Mouse (Mus musculus) forebrain, embryonic 15.5 days (tissue): ENCODE results near the gene Cemip2. TPM values are rescaled to one million over a fixed set of nuclear protein-coding genes. Genes with fewer than 3 reads are reported as not detected.
A peak's percentile ranks its signal among the peaks of the same experiment; 100 is the strongest.

Source experiments
- ATAC-seq: fragments of 200-750 bp; cut with Nextera tagmentation; replicated peaks from 2 replicates; pipeline ENCODE4 v1.8.0; 2017; ENCODE audit warnings: mild to moderate bottlenecking, moderate TSS enrichment, moderate library complexity
- H3K27ac ChIP-seq: fragments of 300-500 bp; sonication (generic); replicated peaks from 2 replicates; pipeline ENCODE4 v1.5.1; 2015; ENCODE audit warnings: mild to moderate bottlenecking, inconsistent platforms
- H3K27me3 ChIP-seq: fragments of 300-500 bp; sonication (generic); 2 replicates; pipeline ENCODE4 v1.6.1; 2015; ENCODE audit warnings: inconsistent platforms
- H3K36me3 ChIP-seq: fragments of 300-500 bp; sonication (generic); 2 replicates; pipeline ENCODE4 v1.6.1; 2015; ENCODE audit warnings: mild to moderate bottlenecking, inconsistent platforms
- H3K4me1 ChIP-seq: fragments of 300-500 bp; sonication (generic); 2 replicates; pipeline ENCODE4 v1.6.1; 2015; ENCODE audit warnings: inconsistent platforms
- H3K4me2 ChIP-seq: fragments of 300-500 bp; sonication (generic); replicated peaks from 2 replicates; pipeline ENCODE4 v1.6.1; 2015; ENCODE audit warnings: mild to moderate bottlenecking, inconsistent platforms
- H3K4me3 ChIP-seq: fragments of 300-500 bp; sonication (generic); 2 replicates; pipeline ENCODE4 v1.5.1; 2015; ENCODE audit warnings: mild to moderate bottlenecking, inconsistent platforms
- H3K9ac ChIP-seq: fragments of 300-500 bp; sonication (generic); replicated peaks from 2 replicates; pipeline ENCODE4 v1.6.1; 2015; ENCODE audit warnings: mild to moderate bottlenecking, inconsistent platforms
- H3K9me3 ChIP-seq: fragments of 300-500 bp; sonication (generic); 2 replicates; pipeline ENCODE4 v1.6.1; 2016; ENCODE audit warnings: inconsistent platforms
- WGBS: fragments of 180-500 bp; shearing (Covaris S2); methylation state at CpG from one replicate; pipeline ENCODE4 v1.1.7; 2015; ENCODE audit warnings: mixed read lengths; 5-methylcytosine and 5-hydroxymethylcytosine counted together
- polyA plus RNA-seq: library from polyadenylated mRNA; unstranded; fragments of >200 nt; fragmentation: Nextera tagmentation; extraction: Ambion mirVana; gene quantifications from 2 replicates; pipeline ENCODE4 v1.2.1, GENCODE M21; 2015

Cemip2 gene
- polyA plus RNA-seq = 39.3 and 43.0 TPM in 2 replicates

DNA sequence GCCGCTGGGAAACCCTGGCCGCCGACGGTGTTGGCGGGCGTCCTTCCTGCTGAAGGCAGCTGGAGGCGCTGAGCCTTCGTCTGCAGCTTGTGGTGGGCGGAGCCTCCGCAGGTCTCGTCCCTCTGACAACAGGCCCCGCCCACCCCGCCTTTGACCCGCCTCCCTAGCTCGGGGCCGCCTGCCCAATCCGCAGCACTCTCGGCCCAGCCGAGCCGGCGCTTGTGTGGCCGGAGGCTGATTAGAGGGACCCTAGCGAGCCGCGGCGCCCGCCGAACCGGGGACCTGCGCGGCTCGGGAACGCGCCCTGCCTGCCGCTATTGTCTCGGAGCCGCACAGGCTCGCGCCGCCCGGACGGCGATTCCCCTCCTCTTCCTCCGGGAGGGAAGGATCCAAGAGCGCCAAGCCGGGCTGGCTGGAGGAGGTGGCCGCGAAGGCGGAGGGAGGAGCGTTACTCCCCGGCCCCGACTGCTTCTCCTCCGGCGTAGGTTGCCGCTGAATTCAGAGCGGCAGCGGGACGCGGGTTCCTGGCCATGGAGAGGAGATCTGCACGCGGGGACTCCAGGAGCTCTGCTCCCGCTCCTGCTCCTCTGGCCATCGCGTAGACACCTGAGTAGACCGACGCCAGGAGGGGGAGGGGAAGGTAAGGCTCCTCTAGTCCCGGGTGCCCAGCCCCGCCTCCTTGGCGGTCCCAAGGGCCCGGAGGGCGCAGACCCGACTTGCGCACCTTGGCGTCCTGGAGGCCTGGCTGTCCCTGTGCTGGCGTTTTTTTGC, at the start of gene Cemip2:
Gene Cemip2, plus strand, starts transcription at position 196 of the 771 bp plus-strand sequence.
- Histone ChIP-seq H3K4me3 (peak within 1 kb of the TSS; percentile 74), H3K4me1 (peaks cover 53% of the 10 kb centered on the region), H3K4me2 (peak within 1 kb of the TSS; percentile 77), H3K27me3 (no peaks in the 10 kb centered on the region), H3K9ac (peak within 1 kb of the TSS; percentile 81), H3K27ac (peak within 1 kb of the TSS; percentile 95), H3K9me3 (no peaks in the 10 kb centered on the region), H3K36me3 (no peaks in the 10 kb centered on the region)
- WGBS = under 1% methylated on average over 73 of the region's 75 CpGs
- ATAC-seq = peak; percentile 91

DNA sequence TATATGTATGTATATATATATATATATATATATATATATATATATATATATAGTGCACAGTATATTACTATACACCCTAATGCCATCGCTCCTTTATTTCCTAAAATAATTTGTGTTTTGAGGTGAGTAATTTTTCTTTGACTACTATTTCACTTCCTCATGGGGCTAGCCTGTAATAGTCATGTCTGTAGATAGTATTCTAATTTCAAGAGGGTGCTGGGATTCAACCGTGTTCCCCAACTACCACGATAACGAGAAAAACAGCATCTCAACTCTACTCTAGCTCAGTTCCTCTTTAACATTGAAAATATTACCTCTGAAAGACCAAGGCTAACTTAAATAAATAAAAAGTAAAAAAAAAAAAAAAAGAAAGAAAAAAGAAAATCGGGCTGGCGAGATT, 49.8 kb upstream of the Cemip2 start:
- Histone ChIP-seq H3K4me1 (peaks cover 16% of the 10 kb centered on the region), H3K27me3 (no peaks in the 10 kb centered on the region), H3K36me3 (no peaks in the 10 kb centered on the region), H3K9me3 (no peaks in the 10 kb centered on the region), H3K4me2 (no peak overlapping the region), H3K27ac (no peak overlapping the region), H3K9ac (no peak overlapping the region), H3K4me3 (no peak overlapping the region)
- 98% methylated on average over 6 of the region's 6 CpGs for WGBS
- no peak for ATAC-seq

DNA sequence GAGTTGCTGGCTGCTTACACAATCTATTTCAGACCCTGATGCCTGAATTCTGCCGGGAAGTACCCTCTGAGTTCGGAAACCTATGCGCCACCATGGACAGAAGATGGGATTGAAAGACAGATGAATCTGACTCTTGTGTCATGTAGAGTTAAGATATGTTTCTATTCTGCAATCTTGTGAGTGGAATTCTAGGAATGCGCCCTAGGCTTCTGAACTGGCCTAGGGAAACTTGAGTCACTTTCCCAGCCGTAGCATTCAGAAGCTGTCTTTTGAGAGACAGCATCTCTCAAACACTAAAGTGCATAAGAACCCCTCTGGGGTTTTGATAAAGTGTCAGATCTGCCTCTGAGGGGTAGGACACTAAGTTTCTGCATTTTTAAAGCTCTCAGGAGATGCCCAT, 46.3 kb upstream of the Cemip2 start:
- H3K27me3 ChIP-seq = no peaks in the 10 kb centered on the region
- no peak overlapping the region for H3K9ac ChIP-seq
- no peak overlapping the region for H3K4me2 ChIP-seq
- no peaks in the 10 kb centered on the region for H3K36me3 ChIP-seq
- ATAC-seq = no peak
- H3K4me3 ChIP-seq = no peak overlapping the region
- H3K9me3 ChIP-seq = no peaks in the 10 kb centered on the region
- WGBS = 96% methylated on average over 5 of the region's 5 CpGs
- H3K4me1 ChIP-seq = no peaks in the 10 kb centered on the region
- H3K27ac ChIP-seq = no peak overlapping the region

DNA sequence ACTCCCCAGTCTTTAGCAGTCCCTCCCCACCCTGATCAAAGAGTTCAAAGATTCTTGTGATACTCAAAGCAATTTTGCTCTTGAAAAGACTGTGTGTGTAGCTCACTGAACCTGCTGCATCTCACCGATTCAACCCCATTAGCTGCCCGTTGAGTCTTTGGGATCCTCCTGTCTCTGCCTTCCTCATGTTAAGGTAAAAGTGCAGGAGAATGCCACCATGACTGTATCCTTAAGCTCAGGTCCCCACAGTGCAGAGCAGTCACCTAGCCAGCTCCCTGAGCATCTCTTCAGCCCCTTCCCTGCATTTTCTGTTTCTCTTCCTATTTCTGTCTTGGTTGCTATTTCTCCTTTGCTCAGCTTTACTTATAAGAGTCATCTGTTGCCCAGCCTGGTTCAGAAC, 45.0 kb upstream of the Cemip2 start:
- H3K27ac ChIP-seq = no peak overlapping the region
- no peak overlapping the region for H3K4me2 ChIP-seq
- H3K9me3 ChIP-seq = no peaks in the 10 kb centered on the region
- no peaks in the 10 kb centered on the region for H3K27me3 ChIP-seq
- peaks cover 8% of the 10 kb centered on the region for H3K4me1 ChIP-seq
- H3K9ac ChIP-seq = no peak overlapping the region
- H3K36me3 ChIP-seq = no peaks in the 10 kb centered on the region
- H3K4me3 ChIP-seq = no peak overlapping the region
- WGBS = 91% methylated on average over 2 of the region's 2 CpGs
- no peak for ATAC-seq

- no peaks in the 10 kb centered on the region for H3K27me3 ChIP-seq
- 44% methylated on average over 5 of the region's 5 CpGs for whole genome bisulfite sequencing
- no peak overlapping the region for H3K4me2 ChIP-seq
- no peaks in the 10 kb centered on the region for H3K9me3 ChIP-seq
- no peak overlapping the region for H3K27ac ChIP-seq
- H3K4me3 ChIP-seq = no peak overlapping the region
- H3K36me3 ChIP-seq = no peaks in the 10 kb centered on the region
- H3K9ac ChIP-seq = no peak overlapping the region
- H3K4me1 ChIP-seq = peaks cover 17% of the 10 kb centered on the region
- no peak; the same call in 1 of the 2 replicates for ATAC-seq
Observed at GRCm38 (mm10) chr19:21734112-21734511, 44.0 kb upstream of the Cemip2 start.

DNA sequence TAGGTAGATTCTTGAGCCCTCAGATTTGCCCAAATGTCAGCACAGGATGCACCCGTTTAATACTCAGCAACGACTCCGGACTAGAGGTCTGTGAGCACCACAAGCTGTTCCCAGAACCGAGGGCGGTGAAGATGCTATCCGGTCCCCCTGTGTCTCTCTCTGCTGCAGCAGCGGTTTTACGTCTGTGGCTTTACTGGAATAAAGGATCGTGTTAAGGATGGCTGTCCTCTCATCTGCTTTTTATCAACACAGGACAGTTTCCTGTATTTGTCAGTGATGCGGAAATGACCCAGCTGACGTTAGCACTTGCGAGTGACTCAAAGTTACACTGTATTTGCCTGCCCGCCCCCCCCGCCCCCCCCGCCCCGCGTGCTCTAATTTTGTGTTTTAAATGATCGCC, 40.7 kb upstream of the Cemip2 start:
- ATAC-seq = no peak
- Histone ChIP-seq H3K9me3 (no peaks in the 10 kb centered on the region), H3K4me3 (no peak overlapping the region), H3K27me3 (no peaks in the 10 kb centered on the region), H3K4me2 (no peak overlapping the region), H3K9ac (no peak overlapping the region), H3K27ac (peak overlapping the region; percentile 71), H3K4me1 (peaks cover 24% of the 10 kb centered on the region), H3K36me3 (no peaks in the 10 kb centered on the region)
- 78% methylated on average over 18 of the region's 18 CpGs for WGBS

DNA sequence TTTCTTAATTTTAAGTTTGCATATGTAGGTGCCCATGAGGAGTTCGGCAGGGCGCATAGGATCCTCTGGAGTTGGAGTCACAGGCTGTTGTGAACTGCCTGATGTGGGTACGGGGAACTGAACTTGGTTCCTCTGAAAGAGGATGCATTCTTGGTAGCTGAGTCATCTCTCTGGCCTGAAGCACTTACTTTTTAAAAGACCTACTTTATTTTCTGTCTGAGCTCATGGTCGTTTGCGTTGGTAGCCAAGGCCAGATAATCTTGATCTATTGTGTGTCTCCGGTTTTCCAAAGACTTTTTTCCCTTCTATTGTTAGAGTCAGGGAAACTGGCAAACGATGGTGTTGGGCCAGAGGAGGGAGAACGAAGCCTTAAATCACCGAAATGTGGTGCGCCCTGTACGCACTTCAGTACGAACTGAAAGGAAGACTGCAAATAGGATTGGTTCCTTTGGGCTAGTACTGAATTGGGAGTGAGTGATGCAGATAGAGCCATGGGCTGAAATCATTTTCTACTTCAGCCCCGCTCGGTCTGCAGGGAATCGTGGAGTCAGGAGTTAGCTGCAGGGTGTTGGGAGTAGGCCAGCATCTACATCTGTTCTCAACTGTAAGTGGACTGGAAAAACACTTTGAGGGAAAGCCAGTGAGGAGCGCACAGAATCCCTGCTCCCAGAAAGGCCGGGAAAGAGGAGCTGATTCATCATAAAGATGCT, 40.1 kb upstream of the Cemip2 start:
- Histone ChIP-seq H3K36me3 (no peaks in the 10 kb centered on the region), H3K4me1 (peaks cover 24% of the 10 kb centered on the region), H3K4me2 (peak overlapping the region; percentile 29), H3K4me3 (no peak overlapping the region), H3K9ac (no peak overlapping the region), H3K27ac (peak overlapping the region; percentile 71), H3K9me3 (no peaks in the 10 kb centered on the region), H3K27me3 (no peaks in the 10 kb centered on the region)
- 25% methylated on average over 17 of the region's 17 CpGs for WGBS
- peak; percentile 81 for ATAC-seq

- Histone ChIP-seq H3K36me3 (no peaks in the 10 kb centered on the region), H3K27ac (peak overlapping the region; percentile 71), H3K9me3 (no peaks in the 10 kb centered on the region), H3K9ac (no peak overlapping the region), H3K27me3 (no peaks in the 10 kb centered on the region), H3K4me2 (peak overlapping the region; percentile 29), H3K4me3 (no peak overlapping the region), H3K4me1 (peaks cover 24% of the 10 kb centered on the region)
- no peak for ATAC-seq
- WGBS = 80% methylated on average over 18 of the region's 18 CpGs
Observed at GRCm38 (mm10) chr19:21738591-21739280, 39.4 kb upstream of the Cemip2 start.

GRCm38 (mm10) chr19:21742138-21742537, 36.0 kb upstream of the Cemip2 start:
- peak overlapping the region; percentile 62 for H3K27ac ChIP-seq

DNA sequence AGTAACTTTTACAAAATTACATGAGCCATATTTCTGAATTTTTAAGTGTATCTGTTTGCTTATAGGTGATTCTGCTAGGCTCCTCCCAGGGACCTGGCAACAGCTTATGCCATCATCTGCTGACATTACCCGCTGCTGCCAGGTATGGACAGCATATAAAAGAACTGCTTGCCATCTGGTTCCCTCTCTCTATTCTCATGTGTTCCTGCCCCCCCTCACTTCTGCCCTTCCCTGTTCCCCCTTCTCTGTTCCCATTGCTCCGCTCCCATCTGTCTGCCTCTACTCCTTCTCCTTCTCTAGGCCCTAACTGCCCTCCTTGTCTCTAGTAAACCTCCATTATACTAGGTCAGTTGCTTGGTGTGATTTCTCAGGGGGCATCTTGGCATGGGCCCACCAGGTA, 32.6 kb upstream of the Cemip2 start:
- Histone ChIP-seq H3K4me1 (peaks cover 8% of the 10 kb centered on the region), H3K27ac (no peak overlapping the region), H3K9ac (no peak overlapping the region), H3K9me3 (no peaks in the 10 kb centered on the region), H3K36me3 (no peaks in the 10 kb centered on the region), H3K4me2 (no peak overlapping the region), H3K4me3 (no peak overlapping the region), H3K27me3 (no peaks in the 10 kb centered on the region)
- WGBS = 58% methylated on average over 2 of the region's 2 CpGs
- peak; percentile 36; the same call in 1 of the 2 replicates for ATAC-seq

More at GRCm38 (mm10) chr19:21742138-21742537, 36.0 kb upstream of the Cemip2 start:
- no peaks in the 10 kb centered on the region for H3K36me3 ChIP-seq
- peak; percentile 88 for ATAC-seq
- 56% methylated on average over 12 of the region's 12 CpGs for WGBS
- peaks cover 24% of the 10 kb centered on the region for H3K4me1 ChIP-seq
- no peak overlapping the region for H3K9ac ChIP-seq
- no peak overlapping the region for H3K4me3 ChIP-seq
- peak overlapping the region; percentile 22 for H3K4me2 ChIP-seq
- H3K27me3 ChIP-seq = no peaks in the 10 kb centered on the region
- H3K9me3 ChIP-seq = no peaks in the 10 kb centered on the region

DNA sequence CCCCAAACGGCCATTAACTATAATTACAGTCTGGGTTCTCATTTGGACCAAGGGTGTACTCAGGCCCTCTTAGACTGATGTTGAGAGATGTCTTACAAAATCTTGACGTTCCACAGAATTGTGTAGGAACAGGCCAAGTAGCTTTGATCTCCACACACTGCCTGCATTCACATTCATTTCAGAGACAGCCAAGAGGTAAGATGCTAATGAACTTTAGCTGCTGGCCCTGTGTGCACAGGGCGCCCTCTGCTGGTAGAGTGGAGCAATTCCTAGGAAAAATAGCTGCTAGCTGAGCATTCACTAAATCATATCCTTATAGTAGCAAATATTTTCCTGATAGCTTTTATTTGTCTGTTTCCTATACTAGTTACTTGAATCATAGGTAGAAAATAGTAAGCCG, 30.8 kb upstream of the Cemip2 start:
- Histone ChIP-seq H3K27ac (no peak overlapping the region), H3K36me3 (no peaks in the 10 kb centered on the region), H3K4me3 (no peak overlapping the region), H3K4me2 (no peak overlapping the region), H3K9ac (no peak overlapping the region), H3K4me1 (peaks cover 1% of the 10 kb centered on the region; the same call in 1 of the 2 replicates), H3K9me3 (no peaks in the 10 kb centered on the region), H3K27me3 (no peaks in the 10 kb centered on the region)
- ATAC-seq = peak; percentile 72
- WGBS = 20% methylated on average over 4 of the region's 4 CpGs

GRCm38 (mm10) chr19:21750154-21750553, 28.0 kb upstream of the Cemip2 start:
- H3K9ac ChIP-seq = no peak overlapping the region

More at GRCm38 (mm10) chr19:21750154-21750553, 28.0 kb upstream of the Cemip2 start:
- Histone ChIP-seq H3K4me2 (no peak overlapping the region), H3K36me3 (no peaks in the 10 kb centered on the region), H3K27ac (no peak overlapping the region), H3K4me3 (no peak overlapping the region), H3K9me3 (no peaks in the 10 kb centered on the region), H3K4me1 (no peaks in the 10 kb centered on the region), H3K27me3 (no peaks in the 10 kb centered on the region)
- no peak for ATAC-seq
- 68% methylated on average over 2 of the region's 2 CpGs for WGBS
